Mouse (Mus musculus) myocyte (in vitro differentiated cells): Measurements from ENCODE around the gene Aadat.

ENCODE experiments used
- POLR2AphosphoS2 ChIP-seq: IDR thresholded peaks from one replicate; pipeline ENCODE4 v1.6.1; 2011; ENCODE audit warnings: low read depth, control low read depth; ENCODE audit not compliant: insufficient read length
- TCF12 ChIP-seq: IDR thresholded peaks from one replicate; pipeline ENCODE4 v1.6.1; 2011; ENCODE audit warnings: mild to moderate bottlenecking, control low read depth; ENCODE audit not compliant: poor library complexity, insufficient read depth, severe bottlenecking

- TF ChIP-seq POLR2AphosphoS2 (no peak), TCF12 (no peak)
These were observed at the start of gene Aadat for GRCm38 (mm10) chr8:60505653-60506521.
